Mouse (Mus musculus) adrenal gland, adult 10 weeks (tissue): Measurements from ENCODE around the gene Reps1. TPM values are rescaled to one million over a fixed set of nuclear protein-coding genes. Genes with fewer than 3 reads are reported as not detected.

ENCODE experiments used
- polyA plus RNA-seq: library from polyadenylated mRNA; stranded (reverse); fragments of 350-450 nt; fragmentation: Illumina TruSeq; extraction: RNeasy Lipid Tissue Mini Kit (QIAGEN cat#74804); gene quantifications from one replicate; pipeline ENCODE4 v1.2.3, GENCODE M21; 2014; ENCODE audit warnings: low read depth, low replicate concordance

The Reps1 gene
- 27.7 TPM for polyA plus RNA-seq

GRCm38 (mm10) chr10:18055696-18056390 is at the start of gene Reps1:
Gene Reps1, plus strand, starts transcription at chr10:18055861.

GRCm38 (mm10) chr10:18022741-18023347 is 32.8 kb upstream of the Reps1 start, which contains the start of gene Abracl:
Gene Abracl, minus strand, starts transcription at chr10:18023288.

Other genes with a start within 250 kb of the Reps1 start
- 108 TPM for gene Heca, start 107.8 kb upstream of the Reps1 start, polyA plus RNA-seq
- 85.5 TPM for gene Abracl, start 32.6 kb upstream of the Reps1 start, polyA plus RNA-seq
- not detected for gene Ect2l, start 155.0 kb downstream of the Reps1 start, polyA plus RNA-seq
- gene Ccdc28a, start 179.1 kb downstream of the Reps1 start, polyA plus RNA-seq = 8.5 TPM